Mouse (Mus musculus) forebrain, postnatal 0 days (tissue): Measurements from ENCODE around the gene Iqcn. TPM values are rescaled to one million over a fixed set of nuclear protein-coding genes. Genes with fewer than 3 reads are reported as not detected.

Experiments
- ATAC-seq: fragments of 200-750 bp; cut with Nextera tagmentation; 2 replicates; pipeline ENCODE4 v1.8.0; 2017; ENCODE audit warnings: mild to moderate bottlenecking, moderate library complexity
- DNase-seq: peaks from one replicate; pipeline ENCODE4 v3.0.0-alpha.2; 2015
- H3K27ac ChIP-seq: fragments of 300-500 bp; sonication (generic); 2 replicates; pipeline ENCODE4 v1.5.1; 2014; ENCODE audit warnings: low read depth, mild to moderate bottlenecking, antibody characterized with exemption, low read length, moderate library complexity, mixed read lengths
- H3K27me3 ChIP-seq: fragments of 300-500 bp; sonication (generic); 2 replicates; pipeline ENCODE4 v1.6.1; 2014; ENCODE audit warnings: mild to moderate bottlenecking, low read length, mixed read lengths; ENCODE audit not compliant: insufficient read depth
- H3K36me3 ChIP-seq: fragments of 300-500 bp; sonication (generic); 2 replicates; pipeline ENCODE4 v1.6.1; 2014; ENCODE audit warnings: mild to moderate bottlenecking, moderate library complexity; ENCODE audit not compliant: insufficient read depth
- H3K4me1 ChIP-seq: fragments of 300-500 bp; sonication (generic); 2 replicates; pipeline ENCODE4 v1.6.1; 2014; ENCODE audit warnings: antibody characterized with exemption; ENCODE audit not compliant: insufficient read depth
- H3K4me2 ChIP-seq: fragments of 300-500 bp; sonication (generic); 2 replicates; pipeline ENCODE4 v1.6.1; 2014; ENCODE audit warnings: low read depth, mild to moderate bottlenecking, moderate library complexity
- H3K4me3 ChIP-seq: fragments of 300-500 bp; sonication (generic); 2 replicates; pipeline ENCODE4 v1.5.1; 2014; ENCODE audit warnings: low read depth, low read length, mixed read lengths
- H3K9ac ChIP-seq: fragments of 300-500 bp; sonication (generic); 2 replicates; pipeline ENCODE4 v1.6.1; 2014; ENCODE audit warnings: mild to moderate bottlenecking
- H3K9me3 ChIP-seq: fragments of 300-500 bp; sonication (generic); 2 replicates; pipeline ENCODE4 v1.6.1; 2016; ENCODE audit warnings: low read length
- CTCF ChIP-seq: sonication (generic); IDR thresholded peaks from 2 replicates; pipeline ENCODE4 v1.5.1; 2016; ENCODE audit warnings: antibody characterized with exemption, control low read depth, low read depth
- WGBS: fragments of 180-500 bp; shearing (Covaris S2); extraction: QIAGEN DNeasy Blood & Tissue Kit; methylation state at CpG from one replicate; pipeline ENCODE4 v1.1.7; 2014; 5-methylcytosine and 5-hydroxymethylcytosine counted together
- polyA plus RNA-seq: library from polyadenylated mRNA; unstranded; fragments of >200 nt; fragmentation: Nextera tagmentation; extraction: Ambion mirVana; gene quantifications from 2 replicates; pipeline ENCODE4 v1.2.1, GENCODE M21; 2015
- total RNA-seq: library from RNA; depleted of rRNA; stranded (reverse); fragments of >200 nt; gene quantifications from 2 replicates; pipeline ENCODE4 v1.2.3, GENCODE M21; 2014

Iqcn gene
- total and polyA plus RNA-seq, 2 experiments from 2014 or later = 0.08 to 0.33 TPM

- Histone ChIP-seq H3K4me1 (peaks cover 3% of the 10 kb centered on the region; the same call in 1 of the 2 replicates), H3K27ac (peak overlapping the region; percentile 21; the same call in 1 of the 2 replicates), H3K36me3 (0 out of 2 replicates have a peak, but pooled peaks cover 3% of the 10 kb centered on the region), H3K9ac (peak overlapping the region; percentile 73), H3K9me3 (no peaks in the 10 kb centered on the region), H3K4me3 (peak overlapping the region; percentile 74), H3K4me2 (peak overlapping the region; percentile 96), H3K27me3 (no peaks in the 10 kb centered on the region)
- no peak for TF ChIP-seq CTCF
- DNase-seq (peak; percentile 80), ATAC-seq (peak; percentile 86)
- 4% methylated on average over 44 of the region's 44 CpGs for WGBS
Observed at GRCm38 (mm10) chr8:70659604-70660272, 43.5 kb upstream of the Iqcn start.

DNA sequence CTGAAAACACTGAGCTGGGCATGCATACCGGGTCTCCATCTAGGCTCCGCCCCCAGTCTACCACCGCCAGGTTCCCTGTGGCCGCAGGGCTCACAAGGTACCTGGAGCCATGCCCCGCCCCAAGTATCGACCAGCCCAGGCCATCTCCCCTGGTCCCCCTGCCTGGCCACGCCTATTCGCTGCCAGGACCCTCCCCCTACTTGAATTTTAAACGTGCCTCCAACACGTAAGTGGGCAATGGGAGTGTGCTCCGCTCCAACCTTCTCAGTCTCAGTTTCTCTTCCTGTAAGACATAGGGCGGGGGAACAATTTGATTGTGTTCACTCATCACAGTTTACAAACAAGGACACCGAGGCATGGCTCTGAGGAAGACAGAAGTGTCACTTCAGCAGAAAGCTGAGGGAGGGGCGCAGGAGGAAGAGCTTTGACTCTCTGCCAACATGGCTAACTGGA lies 43.0 kb upstream of the Iqcn start, which contains the start of gene Pgpep1:
Pgpep1 (minus strand) TSS at position 116 of the 453 bp plus-strand sequence.
- H3K27me3 ChIP-seq = no peaks in the 10 kb centered on the region
- peak within 1 kb of the TSS; percentile 21; the same call in 1 of the 2 replicates for H3K27ac ChIP-seq
- H3K9ac ChIP-seq = peak within 1 kb of the TSS; percentile 73
- H3K4me3 ChIP-seq = peak within 1 kb of the TSS; percentile 74
- peak; percentile 43 for DNase-seq
- peak within 1 kb of the TSS; percentile 96 for H3K4me2 ChIP-seq
- peaks cover 3% of the 10 kb centered on the region; the same call in 1 of the 2 replicates for H3K4me1 ChIP-seq
- 0 out of 2 replicates have a peak, but pooled peaks cover 3% of the 10 kb centered on the region for H3K36me3 ChIP-seq
- ATAC-seq = peak; percentile 21
- 4% methylated on average over 14 of the region's 14 CpGs for WGBS
- no peak for TF ChIP-seq CTCF
- H3K9me3 ChIP-seq = no peaks in the 10 kb centered on the region

- H3K27me3 ChIP-seq = no peaks in the 10 kb centered on the region
- H3K4me3 ChIP-seq = no peak overlapping the region
- DNase-seq (no peak), ATAC-seq (0 out of 2 replicates have a peak, but pooled peaks have one; percentile 12)
- 22% methylated on average over 4 of the region's 4 CpGs for WGBS
- no peak for TF ChIP-seq CTCF
- no peak overlapping the region for H3K27ac ChIP-seq
- no peak overlapping the region for H3K9ac ChIP-seq
- no peaks in the 10 kb centered on the region for H3K36me3 ChIP-seq
- no peaks in the 10 kb centered on the region for H3K9me3 ChIP-seq
- H3K4me2 ChIP-seq = no peak overlapping the region
- H3K4me1 ChIP-seq = peaks cover 3% of the 10 kb centered on the region; the same call in 1 of the 2 replicates
Observed at GRCm38 (mm10) chr8:70663691-70664090, 39.6 kb upstream of the Iqcn start.

- 85% methylated on average over 3 of the region's 3 CpGs for WGBS
- Histone ChIP-seq H3K9ac (no peak overlapping the region), H3K9me3 (no peaks in the 10 kb centered on the region), H3K4me1 (peaks cover 3% of the 10 kb centered on the region; the same call in 1 of the 2 replicates), H3K36me3 (no peaks in the 10 kb centered on the region), H3K4me2 (no peak overlapping the region), H3K4me3 (no peak overlapping the region), H3K27me3 (no peaks in the 10 kb centered on the region), H3K27ac (no peak overlapping the region)
- TF ChIP-seq CTCF = no peak
- DNase-seq = no peak
- no peak for ATAC-seq
Observed at GRCm38 (mm10) chr8:70664631-70665030, 38.6 kb upstream of the Iqcn start.

DNA sequence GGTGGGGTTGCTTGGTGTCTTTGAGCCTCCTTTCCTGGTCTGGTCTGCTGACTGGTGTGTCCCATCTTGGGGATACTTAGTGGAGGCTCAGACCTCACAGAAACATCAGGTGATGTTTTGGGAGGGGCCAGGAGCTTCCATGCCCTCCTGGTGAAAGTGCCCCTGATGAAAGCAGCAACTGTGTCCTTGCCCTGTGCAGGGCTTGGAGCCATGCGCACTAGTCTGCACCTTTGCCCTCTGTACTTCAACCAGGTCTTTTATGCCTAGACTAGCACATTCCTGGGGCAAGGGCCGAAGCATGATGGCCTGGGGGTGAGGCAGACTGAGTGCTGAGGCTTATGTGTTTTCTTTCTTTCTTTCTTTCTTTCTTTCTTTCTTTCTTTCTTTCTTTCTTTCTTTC lies 37.7 kb upstream of the Iqcn start:
- no peak overlapping the region for H3K9ac ChIP-seq
- H3K27ac ChIP-seq = no peak overlapping the region
- no peaks in the 10 kb centered on the region for H3K9me3 ChIP-seq
- no peak overlapping the region for H3K4me3 ChIP-seq
- TF ChIP-seq CTCF = no peak
- ATAC-seq (no peak), DNase-seq (no peak)
- no peak overlapping the region for H3K4me2 ChIP-seq
- no peaks in the 10 kb centered on the region for H3K36me3 ChIP-seq
- H3K4me1 ChIP-seq = no peaks in the 10 kb centered on the region
- no peaks in the 10 kb centered on the region for H3K27me3 ChIP-seq
- WGBS = 86% methylated on average over 2 of the region's 2 CpGs

- H3K9ac ChIP-seq = no peak overlapping the region
- 0 out of 2 replicates have a peak, but pooled peaks cover under 1% of the 10 kb centered on the region for H3K4me1 ChIP-seq
- no peaks in the 10 kb centered on the region for H3K9me3 ChIP-seq
- peak; percentile 79 for ATAC-seq
- H3K4me3 ChIP-seq = no peak overlapping the region
- no peak for TF ChIP-seq CTCF
- WGBS = 51% methylated on average over 5 of the region's 5 CpGs
- no peak overlapping the region for H3K4me2 ChIP-seq
- no peak overlapping the region for H3K27ac ChIP-seq
- no peaks in the 10 kb centered on the region for H3K27me3 ChIP-seq
- peak; percentile 49 for DNase-seq
- no peaks in the 10 kb centered on the region for H3K36me3 ChIP-seq
Observed at GRCm38 (mm10) chr8:70667071-70667470, 36.2 kb upstream of the Iqcn start.

DNA sequence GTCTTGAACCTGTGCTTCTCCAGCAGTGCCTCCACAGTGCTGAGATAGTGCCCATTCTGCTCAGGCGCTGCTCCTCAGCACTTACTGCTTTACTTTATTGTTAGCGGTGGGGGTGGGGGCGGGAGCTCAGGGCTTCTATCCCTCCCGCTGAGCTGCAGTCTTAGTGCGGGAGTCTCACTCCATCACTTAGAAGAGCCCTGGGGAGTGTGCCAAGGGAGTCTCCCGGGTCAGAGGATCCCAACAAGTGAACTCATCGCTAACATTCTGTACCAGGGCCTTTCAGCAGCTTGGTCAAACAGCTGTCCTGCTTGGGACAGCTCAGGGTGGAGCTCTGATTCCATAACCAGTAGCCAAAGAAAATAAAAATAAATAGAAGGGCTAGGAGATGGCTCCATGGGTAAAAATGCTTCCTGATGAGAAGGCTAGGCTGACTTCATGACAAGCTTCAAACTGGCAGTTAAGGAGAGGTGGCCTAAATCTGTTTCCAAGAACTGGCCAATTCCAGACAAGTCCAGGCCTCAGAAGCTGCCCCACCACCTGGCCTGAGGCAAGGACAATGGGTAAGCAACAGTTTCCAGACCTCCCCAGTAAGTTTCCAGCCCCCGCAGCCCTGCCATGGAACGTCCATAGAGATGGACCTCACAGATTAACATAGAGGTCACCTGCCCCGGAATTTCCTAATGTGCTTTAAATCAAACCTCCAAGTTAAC lies 31.5 kb upstream of the Iqcn start:
- 61% methylated on average over 10 of the region's 10 CpGs for WGBS
- ATAC-seq (no peak), DNase-seq (no peak)
- Histone ChIP-seq H3K27me3 (no peaks in the 10 kb centered on the region), H3K4me2 (no peak overlapping the region), H3K4me1 (peaks cover 14% of the 10 kb centered on the region), H3K9ac (no peak overlapping the region), H3K9me3 (no peaks in the 10 kb centered on the region), H3K4me3 (no peak overlapping the region), H3K36me3 (no peaks in the 10 kb centered on the region), H3K27ac (no peak overlapping the region)
- TF ChIP-seq CTCF = no peak
